Mouse (Mus musculus): ENCODE results near the gene Ppp1r7. TPM values are rescaled to one million over a fixed set of nuclear protein-coding genes. Genes with fewer than 3 reads are reported as not detected.

Ppp1r7 gene
- polyA plus RNA-seq, 1 experiment from 2014 or later: 33.0 TPM

DNA sequence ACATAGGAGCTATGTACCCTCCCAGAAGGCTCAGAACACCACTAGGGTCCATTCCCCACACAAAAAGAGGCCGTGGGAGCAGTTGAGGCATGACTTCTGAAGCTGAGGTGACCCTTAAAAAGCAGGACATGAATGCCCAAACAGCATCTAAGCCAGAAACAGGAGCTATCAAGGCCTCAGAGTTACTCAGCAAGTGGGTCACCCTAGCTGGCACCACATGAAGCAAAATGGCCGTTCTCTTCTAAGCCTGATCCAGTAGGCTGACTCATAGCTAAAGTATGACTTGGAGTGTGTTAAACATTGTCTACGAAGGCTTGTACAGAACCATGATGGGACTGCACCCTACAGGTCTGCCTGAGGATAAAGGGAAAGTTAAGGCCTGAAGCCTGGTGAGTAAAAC is 16.2 kb upstream of the Ppp1r7 start:
- no peak overlapping the region for H3K27ac ChIP-seq (ENCODE audit: low read depth, low read length)
- H3K9me3 ChIP-seq (ENCODE audit: control insufficient read depth): no peaks in the 10 kb centered on the region
- H3K36me3 ChIP-seq (ENCODE audit: control insufficient read depth, insufficient read depth): peaks cover 12% of the 10 kb centered on the region
- no peak for ATAC-seq
- 83% methylated on average over 3 of the region's 3 CpGs for WGBS
- H3K4me3 ChIP-seq (ENCODE audit: low read depth, low read length): no peak overlapping the region
- no peak for TF ChIP-seq CTCF (IDR thresholded peaks at IDR 0.05; ENCODE audit: low read depth)
- no peaks in the 10 kb centered on the region for H3K27me3 ChIP-seq (replicated peaks; ENCODE audit: control insufficient read depth, insufficient read depth, low read length)
- no peak overlapping the region for H3K4me2 ChIP-seq (replicated peaks; ENCODE audit: low read depth)
- H3K9ac ChIP-seq (ENCODE audit: low read depth, low read length): no peak overlapping the region
- no peaks in the 10 kb centered on the region for H3K4me1 ChIP-seq (replicated peaks; ENCODE audit: control insufficient read depth, insufficient read depth, low read length)

GRCm38 (mm10) chr1:93334621-93335020 is 8.0 kb upstream of the Ppp1r7 start:
- Histone ChIP-seq H3K9ac (ENCODE audit: low read depth, low read length) (no peak overlapping the region), H3K9me3 (ENCODE audit: control insufficient read depth) (no peaks in the 10 kb centered on the region), H3K4me3 (ENCODE audit: low read depth, low read length) (no peak overlapping the region), H3K4me2 (replicated peaks; ENCODE audit: low read depth) (no peak overlapping the region), H3K27ac (ENCODE audit: low read depth, low read length) (no peak overlapping the region), H3K36me3 (ENCODE audit: control insufficient read depth, insufficient read depth) (peaks cover 8% of the 10 kb centered on the region), H3K27me3 (replicated peaks; ENCODE audit: control insufficient read depth, insufficient read depth, low read length) (no peaks in the 10 kb centered on the region), H3K4me1 (replicated peaks; ENCODE audit: control insufficient read depth, insufficient read depth, low read length) (no peaks in the 10 kb centered on the region)
- WGBS: 75% methylated on average over 2 of the region's 2 CpGs
- no peak for ATAC-seq
- TF ChIP-seq CTCF (IDR thresholded peaks at IDR 0.05; ENCODE audit: low read depth): no peak

DNA sequence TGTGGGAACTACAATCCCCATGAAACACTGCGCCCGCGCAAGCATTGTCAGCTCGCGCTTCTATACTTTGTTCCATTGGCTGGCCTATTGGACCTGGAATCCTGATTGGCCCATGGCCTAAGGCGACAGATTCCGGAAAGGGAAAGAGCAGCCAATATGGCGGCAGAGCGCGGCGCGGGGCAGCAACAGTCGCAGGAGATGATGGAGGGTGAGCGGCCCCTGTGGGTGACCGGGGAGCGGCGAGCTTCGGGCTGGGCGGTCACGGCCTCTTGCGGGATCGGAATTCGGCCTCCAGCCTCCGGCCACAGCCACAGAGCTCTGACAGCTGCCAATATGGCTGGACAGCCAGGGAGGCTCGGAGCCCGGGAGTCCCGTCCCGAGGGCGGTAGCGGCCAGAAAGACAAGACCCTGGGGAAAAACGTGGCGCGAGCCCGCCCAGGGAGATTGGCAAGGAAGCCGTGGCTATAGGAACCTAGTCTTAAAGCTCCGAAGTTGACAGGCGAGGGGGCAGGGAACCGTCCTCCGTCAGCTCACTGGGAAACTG is 922 bp downstream of the Ppp1r7 start:
- peak; percentile 67 for TF ChIP-seq CTCF (IDR thresholded peaks at IDR 0.05; ENCODE audit: low read depth)
- under 1% methylated on average over 39 of the region's 39 CpGs for WGBS
- Histone ChIP-seq H3K9me3 (ENCODE audit: control insufficient read depth) (no peaks in the 10 kb centered on the region), H3K27me3 (replicated peaks; ENCODE audit: control insufficient read depth, insufficient read depth, low read length) (no peaks in the 10 kb centered on the region), H3K27ac (ENCODE audit: low read depth, low read length) (peak overlapping the region; percentile 50; the same call in 1 of the 2 replicates), H3K4me1 (replicated peaks; ENCODE audit: control insufficient read depth, insufficient read depth, low read length) (no peaks in the 10 kb centered on the region), H3K9ac (ENCODE audit: low read depth, low read length) (peak overlapping the region; percentile 72), H3K4me3 (ENCODE audit: low read depth, low read length) (peak overlapping the region; percentile 88), H3K36me3 (ENCODE audit: control insufficient read depth, insufficient read depth) (peaks cover 22% of the 10 kb centered on the region), H3K4me2 (replicated peaks; ENCODE audit: low read depth) (peak overlapping the region; percentile 90)
- peak; percentile 95 for ATAC-seq

DNA sequence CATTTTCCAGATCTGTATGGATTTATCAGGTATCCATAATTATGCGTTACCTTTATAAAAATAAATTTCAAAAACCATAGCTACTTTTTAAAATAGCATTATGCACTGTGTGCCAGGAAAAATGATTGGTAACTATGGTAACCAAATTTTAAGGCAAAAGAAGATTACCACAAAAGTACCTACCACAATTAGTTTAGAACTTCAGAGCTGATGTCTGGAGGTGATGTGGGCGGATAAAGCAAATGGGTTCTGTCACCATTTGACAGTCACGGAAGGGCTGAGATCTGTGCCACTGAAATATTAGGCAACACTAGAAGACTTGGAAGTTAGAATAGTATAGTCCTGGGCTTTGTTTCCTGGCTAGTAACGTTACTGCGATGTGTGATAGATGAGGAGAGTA is 4.5 kb downstream of the Ppp1r7 start:
- Histone ChIP-seq H3K36me3 (ENCODE audit: control insufficient read depth, insufficient read depth) (peaks cover 46% of the 10 kb centered on the region), H3K27me3 (replicated peaks; ENCODE audit: control insufficient read depth, insufficient read depth, low read length) (no peaks in the 10 kb centered on the region), H3K4me3 (ENCODE audit: low read depth, low read length) (no peak overlapping the region), H3K4me1 (replicated peaks; ENCODE audit: control insufficient read depth, insufficient read depth, low read length) (no peaks in the 10 kb centered on the region), H3K9me3 (ENCODE audit: control insufficient read depth) (no peaks in the 10 kb centered on the region), H3K9ac (ENCODE audit: low read depth, low read length) (no peak overlapping the region), H3K4me2 (replicated peaks; ENCODE audit: low read depth) (no peak overlapping the region), H3K27ac (ENCODE audit: low read depth, low read length) (no peak overlapping the region)
- no peak for TF ChIP-seq CTCF (IDR thresholded peaks at IDR 0.05; ENCODE audit: low read depth)
- no peak for ATAC-seq
- WGBS: 88% methylated on average over 5 of the region's 5 CpGs

DNA sequence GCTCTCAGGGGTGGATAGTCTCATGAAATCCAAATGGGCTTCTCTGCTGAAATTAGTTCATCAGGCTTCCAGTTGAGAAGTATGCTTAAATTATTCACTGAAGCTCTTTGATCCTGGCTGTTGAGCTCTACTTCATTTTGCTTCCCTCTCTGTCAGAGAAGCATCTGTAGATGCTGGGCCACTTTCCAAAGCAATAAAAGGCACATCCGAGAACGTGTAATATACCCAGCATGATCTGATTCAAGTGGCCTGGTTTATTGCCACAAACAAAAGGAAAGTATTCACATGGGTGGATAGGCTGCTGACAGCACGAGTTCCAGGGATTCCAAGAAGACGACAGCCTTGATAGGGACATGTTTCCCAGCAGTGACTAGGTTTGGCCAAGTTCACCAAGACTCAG is 7.0 kb downstream of the Ppp1r7 start:
- no peak overlapping the region for H3K27ac ChIP-seq (ENCODE audit: low read depth, low read length)
- no peak for ATAC-seq
- WGBS: 59% methylated on average over 4 of the region's 4 CpGs
- H3K9me3 ChIP-seq (ENCODE audit: control insufficient read depth): no peaks in the 10 kb centered on the region
- H3K27me3 ChIP-seq (replicated peaks; ENCODE audit: control insufficient read depth, insufficient read depth, low read length): no peaks in the 10 kb centered on the region
- H3K4me3 ChIP-seq (ENCODE audit: low read depth, low read length): no peak overlapping the region
- H3K36me3 ChIP-seq (ENCODE audit: control insufficient read depth, insufficient read depth): peaks cover 60% of the 10 kb centered on the region
- H3K4me2 ChIP-seq (replicated peaks; ENCODE audit: low read depth): no peak overlapping the region
- H3K9ac ChIP-seq (ENCODE audit: low read depth, low read length): no peak overlapping the region
- no peak for TF ChIP-seq CTCF (IDR thresholded peaks at IDR 0.05; ENCODE audit: low read depth)
- no peaks in the 10 kb centered on the region for H3K4me1 ChIP-seq (replicated peaks; ENCODE audit: control insufficient read depth, insufficient read depth, low read length)

DNA sequence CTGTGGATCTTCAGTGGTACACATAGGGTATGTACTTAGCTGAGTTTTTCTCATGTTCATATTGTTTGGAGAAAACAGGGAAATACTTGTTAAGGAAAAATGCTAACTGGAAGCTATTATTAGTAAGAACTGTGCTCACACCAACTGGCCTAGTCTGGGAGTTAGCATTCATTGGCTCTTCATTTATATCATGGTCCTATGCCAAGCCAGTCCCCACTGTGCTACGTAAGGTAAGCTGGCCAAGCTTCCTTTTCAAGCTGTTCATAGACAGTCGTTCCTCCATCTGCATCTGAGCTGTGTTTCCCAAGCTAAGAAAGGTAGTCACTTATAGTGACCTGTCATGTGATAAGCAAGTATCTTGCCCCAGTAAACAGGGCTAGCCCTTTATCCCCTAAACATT is 10.1 kb downstream of the Ppp1r7 start:
- no peak overlapping the region for H3K9ac ChIP-seq (ENCODE audit: low read depth, low read length)
- peaks cover 70% of the 10 kb centered on the region for H3K36me3 ChIP-seq (ENCODE audit: control insufficient read depth, insufficient read depth)
- WGBS: 86% methylated on average over 2 of the region's 2 CpGs

DNA sequence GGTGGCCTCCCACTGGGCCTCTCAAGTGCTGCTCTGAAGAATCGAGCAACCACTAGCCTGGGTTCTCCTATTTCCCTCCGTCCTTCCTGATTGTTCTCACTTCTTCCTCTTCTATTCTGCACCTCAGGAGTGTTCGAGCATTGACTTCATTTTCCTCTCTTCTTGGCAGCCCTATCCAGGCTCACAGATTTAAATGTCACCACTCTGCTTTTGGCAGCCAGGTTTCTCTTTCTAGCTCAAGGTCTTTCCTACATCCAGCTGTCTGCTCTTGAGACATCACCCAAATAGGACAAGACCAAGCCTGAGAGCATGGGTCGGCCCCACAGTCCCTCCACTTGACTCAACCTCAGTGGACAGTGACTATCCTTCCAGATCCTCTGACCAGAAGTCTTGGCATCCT is 20.0 kb downstream of the Ppp1r7 start:
- no peak overlapping the region for H3K27ac ChIP-seq (ENCODE audit: low read depth, low read length)
- H3K4me2 ChIP-seq (replicated peaks; ENCODE audit: low read depth): no peak overlapping the region
- no peak for TF ChIP-seq CTCF (IDR thresholded peaks at IDR 0.05; ENCODE audit: low read depth)
- ATAC-seq: no peak
- no peaks in the 10 kb centered on the region for H3K9me3 ChIP-seq (ENCODE audit: control insufficient read depth)
- H3K27me3 ChIP-seq (replicated peaks; ENCODE audit: control insufficient read depth, insufficient read depth, low read length): no peaks in the 10 kb centered on the region
- no peak overlapping the region for H3K4me3 ChIP-seq (ENCODE audit: low read depth, low read length)
- no peak overlapping the region for H3K9ac ChIP-seq (ENCODE audit: low read depth, low read length)
- peaks cover 64% of the 10 kb centered on the region for H3K36me3 ChIP-seq (ENCODE audit: control insufficient read depth, insufficient read depth)
- WGBS: 94% methylated on average over 4 of the region's 4 CpGs
- H3K4me1 ChIP-seq (replicated peaks; ENCODE audit: control insufficient read depth, insufficient read depth, low read length): no peaks in the 10 kb centered on the region

More for the DNA sequence above, 10.1 kb downstream of the Ppp1r7 start:
- Histone ChIP-seq H3K9me3 (ENCODE audit: control insufficient read depth) (no peaks in the 10 kb centered on the region), H3K4me2 (replicated peaks; ENCODE audit: low read depth) (no peak overlapping the region), H3K27ac (ENCODE audit: low read depth, low read length) (no peak overlapping the region), H3K4me3 (ENCODE audit: low read depth, low read length) (no peak overlapping the region), H3K4me1 (replicated peaks; ENCODE audit: control insufficient read depth, insufficient read depth, low read length) (no peaks in the 10 kb centered on the region), H3K27me3 (replicated peaks; ENCODE audit: control insufficient read depth, insufficient read depth, low read length) (no peaks in the 10 kb centered on the region)
- TF ChIP-seq CTCF (IDR thresholded peaks at IDR 0.05; ENCODE audit: low read depth): no peak
- no peak for ATAC-seq
